Mouse (Mus musculus) layer of hippocampus, adult 9-11 months (tissue): ENCODE measurements around the gene Slc12a4.

Experiments used
- DNase-seq: peaks from one replicate; pipeline ENCODE4 v3.0.0; 2022

The Slc12a4 gene

DNA sequence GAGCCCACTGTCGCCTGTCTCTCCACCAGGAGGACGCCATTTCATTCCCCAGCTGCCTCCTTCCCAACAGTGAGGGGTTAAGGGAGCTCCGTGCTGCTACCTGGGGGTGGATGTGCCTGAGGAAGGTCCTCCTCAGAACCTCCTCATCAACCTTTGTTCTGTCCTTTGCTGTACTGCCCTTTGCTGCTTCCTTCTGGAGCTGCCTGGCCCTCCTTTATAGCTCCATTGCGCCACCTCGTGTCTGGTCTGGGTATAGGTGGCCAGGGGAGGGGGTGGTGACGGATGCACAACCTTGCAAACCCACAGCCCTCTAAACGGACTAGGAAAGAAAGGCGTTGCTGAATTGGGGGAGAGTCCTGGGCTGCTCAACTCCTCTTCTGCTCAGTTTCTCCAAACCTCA is 35.3 kb downstream of the Slc12a4 start:
- DNase-seq = peak; percentile 53

DNA sequence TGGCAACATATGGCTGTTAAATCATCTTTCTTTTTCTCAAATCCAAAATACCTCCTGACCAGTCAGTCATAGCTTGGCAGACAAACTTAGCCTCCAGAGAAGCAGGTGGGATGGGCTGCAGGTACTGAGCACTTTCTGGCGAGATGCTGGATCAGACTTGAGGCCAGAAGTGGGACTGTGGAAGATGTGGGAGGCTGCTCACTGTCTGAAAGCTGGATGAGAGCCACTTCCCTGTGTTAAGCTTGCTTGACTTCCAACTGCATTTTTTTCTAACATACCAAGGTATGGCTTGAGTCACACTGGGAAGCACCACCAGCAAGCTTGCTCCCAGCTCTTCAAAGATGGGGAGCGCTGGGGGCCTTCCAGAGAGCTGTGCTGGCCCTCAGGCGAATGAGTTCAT is 40.8 kb downstream of the Slc12a4 start:
- DNase-seq = no peak

DNA sequence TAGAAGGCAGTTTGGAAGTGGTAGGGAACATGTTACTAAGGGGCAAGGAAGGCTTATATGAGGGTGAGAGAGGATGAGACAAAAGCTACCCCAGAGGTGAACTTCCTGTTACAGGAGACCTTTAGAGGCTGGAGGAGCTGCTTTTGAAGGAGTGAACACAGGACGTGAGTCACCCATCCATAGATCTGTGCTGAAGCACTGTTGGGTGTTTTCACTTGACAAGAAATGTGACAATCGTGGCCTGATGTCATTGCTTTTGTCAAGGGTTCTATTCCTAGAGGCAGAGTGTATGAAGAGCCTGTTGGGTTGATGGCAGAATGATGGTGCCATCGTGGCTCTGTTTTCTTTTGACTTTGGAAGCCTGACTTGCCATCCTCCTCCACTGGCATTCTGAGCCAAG is 46.5 kb downstream of the Slc12a4 start:
- no peak for DNase-seq

DNA sequence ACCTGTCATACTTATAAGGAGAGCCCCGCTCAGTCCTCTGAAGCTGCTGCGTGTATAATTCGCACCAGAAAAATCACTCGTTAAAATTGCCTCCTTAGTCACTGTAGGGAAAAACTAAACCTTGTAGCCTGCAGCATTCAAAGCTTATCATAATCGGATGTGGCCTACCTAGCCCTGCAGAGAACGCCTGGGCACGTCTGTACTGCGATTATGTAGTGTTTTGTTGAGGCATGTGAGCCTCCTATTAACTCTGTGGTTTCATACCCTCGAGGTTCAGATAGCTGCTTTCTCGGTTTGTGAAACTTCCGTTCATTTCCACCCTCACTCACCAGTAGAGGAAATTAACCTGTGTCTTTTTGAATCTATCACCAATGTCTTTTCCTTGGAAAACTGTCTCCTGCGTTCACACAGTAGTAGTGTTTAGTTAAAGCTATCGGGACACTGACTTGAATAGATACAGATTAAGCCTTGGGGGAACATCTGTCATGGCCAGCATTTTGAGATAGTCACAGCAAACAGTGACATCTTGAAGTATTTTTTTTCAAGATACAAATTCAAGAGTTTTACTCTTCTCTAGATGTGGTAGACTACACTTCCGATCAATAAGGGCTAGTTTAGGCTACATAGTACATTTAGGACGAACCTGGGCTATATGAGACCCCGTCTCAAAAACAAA is 64.8 kb downstream of the Slc12a4 start:
- DNase-seq = no peak

DNA sequence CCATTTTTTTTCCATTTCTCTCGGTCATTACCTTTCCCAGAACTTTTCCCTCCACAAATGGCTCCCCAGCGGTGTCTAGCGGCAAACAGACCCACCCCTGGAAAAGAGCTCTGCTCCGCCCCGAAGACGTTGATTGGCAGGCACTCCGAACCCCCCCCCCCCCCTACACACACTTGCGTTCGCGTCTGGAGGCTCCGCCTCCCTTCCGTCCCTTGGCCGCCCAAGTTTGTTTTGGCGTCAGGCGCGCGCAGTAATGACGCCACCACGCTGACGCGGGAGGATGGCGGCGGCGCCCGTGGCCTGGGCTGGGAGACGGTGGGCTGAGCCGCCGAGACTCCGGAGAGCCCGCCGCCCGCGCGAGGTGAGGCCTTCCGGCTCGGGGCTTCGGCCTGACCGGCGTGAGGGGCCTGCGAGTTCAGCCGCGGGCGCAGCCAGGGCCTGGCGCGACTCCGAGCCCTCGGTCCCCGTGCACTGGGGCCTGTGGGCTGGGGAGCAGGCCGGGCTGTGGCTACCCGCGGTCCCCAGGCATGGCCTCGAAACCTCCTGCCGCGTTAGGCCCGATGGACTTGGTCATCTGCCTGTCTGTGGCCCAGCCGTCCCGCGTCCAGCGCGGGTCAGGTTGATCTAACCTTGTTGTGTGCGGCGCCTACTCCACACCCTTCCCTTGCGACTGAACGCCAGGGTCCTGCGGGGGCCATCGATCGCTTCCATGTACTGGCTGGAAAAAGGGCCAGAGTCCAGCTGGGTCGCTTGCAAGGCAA is 65.5 kb downstream of the Slc12a4 start, which contains the start of gene Pskh1:
Gene Pskh1 (plus strand): TSS at position 262 of the 761 bp plus-strand sequence.
- DNase-seq = peak; percentile 90

DNA sequence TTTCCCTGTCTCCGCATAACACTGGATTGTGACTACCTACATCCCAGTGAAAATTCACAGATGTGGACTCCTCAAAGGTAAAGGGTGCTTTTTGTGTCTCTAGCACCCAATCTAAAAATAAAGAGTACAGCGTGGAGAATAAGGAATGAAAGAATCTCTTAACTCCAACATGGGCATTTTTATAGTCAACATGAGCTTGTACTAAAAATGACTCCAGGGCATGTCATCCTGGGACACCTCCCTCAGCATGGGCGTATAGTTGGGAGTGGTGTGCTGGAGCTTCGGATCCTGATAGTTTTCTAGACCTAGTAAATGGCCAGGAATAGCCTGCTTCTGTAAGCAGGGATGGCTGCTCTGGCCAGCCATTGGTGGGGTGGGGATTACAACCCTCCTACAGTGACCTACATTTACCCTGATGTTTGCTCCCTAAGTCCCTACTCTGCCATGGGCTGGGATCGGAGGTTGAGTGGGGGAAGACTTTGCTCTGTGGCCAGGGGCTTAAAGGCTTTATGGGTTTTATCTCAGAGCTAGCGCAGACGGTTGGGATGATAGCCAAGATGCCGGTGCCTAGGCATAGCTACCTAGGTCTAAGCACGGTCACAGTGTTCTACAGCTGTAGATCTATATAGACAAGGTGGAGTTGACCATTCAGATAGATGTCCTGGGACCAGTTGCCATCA is 68.0 kb downstream of the Slc12a4 start:
- DNase-seq = no peak
